Mouse (Mus musculus) heart, postnatal 0 days (tissue): ENCODE results near the gene Uri1.

Experiments used
- CTCF ChIP-seq: IDR thresholded peaks from 2 replicates; pipeline ENCODE4 v1.5.1; 2016; ENCODE audit warnings: antibody characterized with exemption, control low read depth, low read depth
- EP300 ChIP-seq: IDR thresholded peaks from 2 replicates; pipeline ENCODE4 v1.6.1; 2016; ENCODE audit warnings: antibody characterized with exemption, low read depth

DNA sequence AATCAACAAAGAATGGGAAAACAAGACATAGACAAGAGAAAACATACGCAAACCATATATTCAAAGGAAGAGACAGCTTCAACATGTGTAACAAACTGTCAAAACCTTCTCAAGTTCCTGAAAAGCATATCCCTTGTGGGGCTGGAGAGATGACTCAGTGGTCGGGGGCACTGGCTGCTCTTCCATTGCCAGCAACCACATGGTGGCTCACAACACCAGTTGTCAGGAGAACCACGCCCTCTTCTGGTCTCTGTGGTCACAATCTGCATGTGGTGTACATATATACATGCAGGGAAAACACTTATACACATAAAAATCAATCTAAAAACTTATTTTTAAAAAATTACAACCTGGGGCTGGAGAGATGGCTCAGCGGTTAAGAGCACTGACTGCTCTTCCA is 44.9 kb downstream of the Uri1 start:
- TF ChIP-seq CTCF (no peak), EP300 (no peak)
